Mouse (Mus musculus) lung, postnatal 25 days (tissue): ENCODE results near the gene Gm47283.
A peak's percentile ranks its signal among the peaks of the same experiment; 100 is the strongest.
"Not testable (repeated sequence)": the region's sequence is repeated elsewhere in the genome, so short reads cannot be mapped to it uniquely, and the experiment has no call there.

ENCODE experiments used
- DNase-seq: peaks from one replicate; pipeline ENCODE4 v3.0.0; 2022; ENCODE audit warnings: low spot score

Gene Gm47283

GRCm38 (mm10) chrY:90784438-90784837 is at the start of gene Gm47283:
Gm47283 (plus strand) TSS chrY:90784738.
- DNase-seq, result not testable (repeated sequence)

DNA sequence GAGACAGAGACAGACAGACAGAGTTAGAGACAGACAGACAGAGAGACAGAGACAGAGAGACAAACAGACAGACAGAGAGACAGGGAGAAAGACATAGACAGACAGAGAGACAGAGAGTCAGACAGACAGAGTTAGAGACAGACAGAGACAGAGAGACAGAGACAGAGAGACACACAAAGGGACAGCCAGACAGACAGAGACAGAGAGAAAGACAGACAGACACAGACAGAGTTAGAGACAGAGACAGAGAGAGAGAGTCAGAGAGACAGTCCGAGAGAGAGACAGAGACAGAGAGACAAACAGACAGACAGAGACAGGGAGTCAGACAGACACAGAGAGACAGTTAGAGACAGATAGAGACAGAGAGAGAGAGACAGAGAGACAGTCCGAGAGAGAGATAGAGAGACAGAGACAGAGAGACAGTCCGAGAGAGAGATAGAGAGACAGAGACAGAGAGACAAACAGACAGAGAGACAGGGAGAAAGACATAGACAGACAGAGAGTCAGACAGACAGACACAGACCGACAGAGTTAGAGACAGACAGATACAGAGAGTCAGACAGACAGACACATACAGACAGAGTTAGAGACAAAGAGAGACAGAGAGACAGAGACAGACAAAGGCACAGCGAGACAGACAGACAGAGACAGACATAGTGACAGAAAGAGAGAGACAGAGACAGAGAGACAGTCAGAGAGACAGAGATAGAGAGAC is 49.2 kb upstream of the Gm47283 start:
- not testable (repeated sequence) for DNase-seq

DNA sequence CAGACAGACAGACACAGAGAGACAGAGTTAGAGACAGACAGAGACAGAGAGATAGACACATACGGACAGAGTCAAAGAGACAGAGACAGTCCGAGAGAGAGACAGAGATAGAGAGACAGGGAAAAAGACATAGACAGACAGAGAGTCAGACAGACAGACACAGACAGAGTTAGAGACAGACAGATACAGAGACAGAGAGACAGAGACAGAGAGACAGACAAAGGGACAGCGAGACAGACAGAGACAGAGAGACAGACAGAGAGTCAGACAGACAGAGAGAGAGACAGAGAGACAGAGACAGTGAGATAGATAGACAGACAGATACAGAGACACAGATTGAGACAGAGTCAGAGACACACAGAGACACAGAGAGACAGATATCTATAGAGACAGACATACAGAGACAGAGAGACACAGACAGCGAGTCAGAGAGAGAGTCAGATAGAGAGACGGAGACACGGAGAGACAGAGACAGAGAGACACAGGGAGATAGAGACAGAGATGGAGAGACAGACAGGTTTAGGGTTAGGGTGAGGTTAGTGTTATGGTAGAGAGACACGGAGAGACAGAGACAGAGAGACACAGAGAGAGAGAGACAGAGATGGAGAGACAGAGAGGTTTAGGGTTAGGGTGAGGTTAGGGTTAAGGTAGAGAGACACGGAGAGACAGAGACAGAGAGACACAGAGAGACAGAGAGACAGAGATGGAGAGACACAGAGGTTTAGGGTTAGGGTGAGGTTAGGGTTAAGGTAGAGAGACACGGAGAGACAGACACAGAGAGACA is 48.1 kb upstream of the Gm47283 start:
- DNase-seq, result not testable (repeated sequence)

GRCm38 (mm10) chrY:90737606-90738430 is 46.7 kb upstream of the Gm47283 start:
- DNase-seq, result no peak

DNA sequence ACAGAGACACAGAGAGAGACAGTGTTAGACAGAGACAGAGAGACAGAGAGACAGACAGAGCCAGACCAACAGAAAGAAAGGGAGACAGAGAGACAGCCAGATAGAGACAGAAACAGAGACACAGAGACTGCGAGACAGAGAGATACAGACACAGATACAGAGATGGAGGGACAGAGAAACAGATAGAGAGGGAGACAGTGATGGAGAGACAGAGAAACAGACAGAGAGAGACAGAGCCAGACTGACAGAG is 46.2 kb upstream of the Gm47283 start:
- no peak for DNase-seq

DNA sequence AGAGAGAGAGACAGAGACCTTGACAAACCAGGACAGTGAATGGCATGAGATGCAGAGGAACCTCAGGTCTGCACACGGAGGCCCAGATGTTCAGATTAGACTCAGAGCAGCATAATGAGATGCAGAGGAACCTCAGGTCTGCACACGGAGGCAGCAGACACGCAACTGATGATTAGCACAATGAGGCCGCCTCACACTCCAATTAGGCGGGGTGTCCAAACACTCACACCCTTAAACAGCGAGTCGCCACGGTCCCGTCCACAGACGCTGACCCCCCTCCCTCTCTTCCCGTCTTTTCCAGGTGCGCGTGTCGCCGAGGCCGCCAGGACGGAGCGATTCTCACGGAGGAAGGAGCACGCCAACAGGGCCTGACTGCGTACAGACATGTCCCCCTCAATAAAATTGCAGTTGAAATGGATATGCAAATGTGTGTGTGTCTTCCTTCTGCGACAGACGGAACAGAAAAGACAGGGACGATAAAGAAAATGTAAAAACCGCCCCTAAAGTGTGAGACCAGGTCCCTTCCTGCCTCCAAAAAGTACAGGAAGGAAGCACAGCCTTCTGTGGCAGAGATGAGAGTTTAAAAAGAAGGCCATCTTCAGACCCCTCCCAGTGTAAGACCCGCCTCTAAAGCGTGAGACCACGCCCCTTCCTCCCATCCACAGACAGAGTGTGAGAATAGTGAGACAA is 45.6 kb upstream of the Gm47283 start:
- DNase-seq, result not testable (repeated sequence)

GRCm38 (mm10) chrY:90739531-90740012 is 45.0 kb upstream of the Gm47283 start:
- DNase-seq, result not testable (repeated sequence)

- no peak for DNase-seq
Measured at GRCm38 (mm10) chrY:90740013-90740561, 44.5 kb upstream of the Gm47283 start.

- DNase-seq, result not testable (repeated sequence)
Measured at GRCm38 (mm10) chrY:90741006-90741405, 43.5 kb upstream of the Gm47283 start.

DNA sequence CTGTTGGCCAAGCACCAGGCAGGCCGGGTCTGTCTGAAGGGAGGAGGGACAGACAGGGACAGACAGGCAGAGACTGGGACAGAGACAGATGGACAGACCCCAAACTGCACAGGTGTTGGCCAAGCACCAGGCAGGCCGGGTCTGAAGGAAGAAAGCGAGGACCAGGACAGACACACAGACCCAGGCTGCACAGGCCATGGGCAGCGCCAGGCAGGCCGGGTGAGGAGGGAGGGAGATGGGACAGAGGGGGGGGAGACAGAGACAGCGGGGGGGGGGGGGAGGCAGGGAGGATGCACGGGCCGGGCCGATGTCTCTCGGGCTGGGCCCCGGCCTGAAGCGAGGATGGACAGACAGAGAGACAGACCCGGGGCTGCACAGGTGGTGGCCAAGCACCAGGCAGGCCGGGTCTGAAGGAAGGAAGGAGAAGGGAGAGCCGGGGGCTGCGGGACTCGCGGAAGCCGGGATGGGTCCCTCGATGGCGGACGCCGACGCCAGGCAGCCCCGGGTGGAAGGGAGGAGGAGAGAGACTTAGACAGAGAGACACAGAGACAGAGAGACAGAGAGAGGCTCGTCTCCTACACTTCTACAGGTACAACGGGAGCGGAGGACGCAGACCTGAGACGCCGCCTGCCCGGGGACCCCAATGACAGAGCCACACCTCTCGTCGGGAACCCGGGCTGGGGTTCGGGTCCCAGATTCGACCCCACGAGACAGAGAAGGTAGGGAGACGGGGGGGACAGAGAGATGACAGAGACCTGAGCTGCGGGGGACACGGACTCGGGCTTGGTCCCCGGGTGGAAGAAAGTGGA is 42.9 kb upstream of the Gm47283 start:
- DNase-seq, result not testable (repeated sequence)

DNA sequence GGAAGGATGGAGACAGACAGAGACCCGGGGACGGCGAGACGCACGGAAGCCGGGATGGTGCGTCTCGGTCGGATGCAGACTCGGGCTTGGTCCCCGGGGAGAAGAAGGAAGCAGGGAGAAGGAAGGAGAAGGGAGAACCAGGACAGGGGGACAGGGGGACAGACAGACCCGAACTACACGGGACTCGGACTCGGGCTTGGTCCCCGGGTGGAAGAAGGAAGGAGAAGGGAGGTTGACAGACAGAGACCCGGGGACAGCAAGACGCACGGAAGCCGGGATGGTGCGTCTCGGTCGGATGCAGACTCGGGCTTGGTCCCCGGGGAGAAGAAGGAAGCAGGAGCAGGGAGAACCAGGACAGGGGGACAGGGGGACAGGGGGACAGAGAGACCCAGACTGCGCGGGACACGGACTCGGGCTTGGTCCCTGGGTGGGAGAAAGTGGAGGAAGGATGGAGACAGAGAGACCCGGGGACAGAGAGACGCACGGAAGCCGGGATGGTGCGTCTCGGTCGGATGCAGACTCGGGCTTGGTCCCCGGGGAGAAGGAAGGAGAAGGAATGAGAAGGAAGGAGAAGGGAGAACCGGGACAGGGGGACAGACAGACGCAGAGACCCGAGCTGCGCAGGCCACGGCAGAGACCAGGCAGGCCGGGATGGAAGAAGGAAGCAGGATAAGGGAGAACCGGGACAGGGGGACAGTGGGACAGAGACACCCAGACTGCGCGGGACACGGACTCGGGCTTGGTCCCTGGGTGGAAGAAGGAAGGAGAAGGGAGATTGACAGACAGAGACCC is 42.1 kb upstream of the Gm47283 start:
- not testable (repeated sequence) for DNase-seq

DNA sequence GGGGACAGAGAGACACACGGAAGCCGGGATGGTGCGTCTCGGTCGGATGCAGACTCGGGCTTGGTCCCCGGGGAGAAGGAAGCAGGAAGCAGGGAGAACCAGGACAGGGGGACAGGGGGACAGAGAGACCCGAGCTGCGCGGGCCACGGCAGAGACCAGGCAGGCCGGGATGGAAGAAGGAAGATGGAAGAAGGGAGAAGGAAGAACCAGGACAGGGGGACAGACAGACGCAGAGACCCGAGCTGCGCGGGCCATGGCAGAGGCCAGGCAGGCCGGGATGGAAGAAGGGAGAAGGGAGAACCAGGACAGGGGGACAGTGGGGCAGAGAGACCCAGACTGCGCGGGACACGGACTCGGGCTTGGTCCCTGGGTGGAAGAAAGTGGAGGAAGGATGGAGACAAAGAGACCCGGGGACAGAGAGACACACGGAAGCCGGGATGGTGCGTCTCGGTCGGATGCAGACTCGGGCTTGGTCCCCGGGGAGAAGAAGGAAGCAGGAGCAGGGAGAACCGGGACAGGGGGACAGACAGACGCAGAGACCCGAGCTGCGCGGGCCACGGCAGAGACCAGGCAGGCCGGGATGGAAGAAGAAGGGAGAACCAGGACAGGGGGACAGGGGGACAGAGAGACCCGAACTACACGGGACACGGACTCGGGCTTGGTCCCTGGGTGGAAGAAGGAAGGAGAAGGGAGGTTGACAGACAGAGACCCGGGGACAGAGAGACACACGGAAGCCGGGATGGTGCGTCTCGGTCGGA is 41.3 kb upstream of the Gm47283 start:
- not testable (repeated sequence) for DNase-seq

GRCm38 (mm10) chrY:90743811-90744220 is 40.7 kb upstream of the Gm47283 start:
- DNase-seq, result no peak

GRCm38 (mm10) chrY:90744381-90744981 is 40.1 kb upstream of the Gm47283 start:
- DNase-seq, result peak; percentile 93

GRCm38 (mm10) chrY:90745256-90745655 is 39.3 kb upstream of the Gm47283 start:
- DNase-seq, result not testable (repeated sequence)

DNA sequence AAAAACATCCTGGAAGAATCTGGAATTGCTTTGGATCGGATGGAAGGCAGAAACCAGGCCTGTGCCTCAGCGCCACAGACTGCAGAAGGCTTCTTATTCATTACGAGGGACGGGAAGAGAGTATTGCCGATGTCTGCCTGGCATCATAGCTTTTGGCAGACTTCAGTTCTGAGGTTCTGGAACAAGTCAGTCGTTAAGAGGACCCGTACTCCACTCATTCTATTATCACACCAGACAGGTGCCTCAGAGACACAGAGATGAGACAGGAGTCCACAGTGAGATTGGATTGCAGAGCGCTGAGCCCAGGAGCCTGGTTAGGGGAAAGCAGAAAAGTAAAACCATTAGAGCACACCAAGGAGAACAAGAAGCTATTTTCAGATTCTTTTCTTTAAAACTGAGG is 29.8 kb upstream of the Gm47283 start, which contains the start of gene Gm21860:
Gene Gm21860 (minus strand): TSS at position 101 of the 400 bp plus-strand sequence.
- not testable (repeated sequence) for DNase-seq

DNA sequence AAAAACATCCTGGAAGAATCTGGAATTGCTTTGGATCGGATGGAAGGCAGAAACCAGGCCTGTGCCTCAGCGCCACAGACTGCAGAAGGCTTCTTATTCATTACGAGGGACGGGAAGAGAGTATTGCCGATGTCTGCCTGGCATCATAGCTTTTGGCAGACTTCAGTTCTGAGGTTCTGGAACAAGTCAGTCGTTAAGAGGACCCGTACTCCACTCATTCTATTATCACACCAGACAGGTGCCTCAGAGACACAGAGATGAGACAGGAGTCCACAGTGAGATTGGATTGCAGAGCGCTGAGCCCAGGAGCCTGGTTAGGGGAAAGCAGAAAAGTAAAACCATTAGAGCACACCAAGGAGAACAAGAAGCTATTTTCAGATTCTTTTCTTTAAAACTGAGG is 54.5 kb downstream of the Gm47283 start, which contains the start of gene Gm21748:
Gene Gm21748 (minus strand): TSS at position 101 of the 400 bp plus-strand sequence.
- DNase-seq, result not testable (repeated sequence)
